ENCODE assay signal across 9 mouse cellular contexts in genomic region chr8:57513178-57513661, GRCm38 (mm10). TPM values are rescaled to one million over a fixed set of nuclear protein-coding genes. Genes with fewer than 3 reads are reported as not detected.
DNase-seq lines count a peak whose midpoint lies in the region; ATAC-seq and TF ChIP-seq lines count a peak whose summit lies in the region.
"Not testable (repeated sequence)": the region's sequence is repeated elsewhere in the genome, so short reads cannot be mapped to it uniquely, and the experiment has no call there.
"Had no signal": no experiment of that assay in that cellular context is flagged by ENCODE, and none has a peak within 500 bp of the region (broad histone marks: within the 10 kb centered on the region; RNA-seq: fewer than 3 reads in every experiment).

No protein-coding gene starts in this region.

- H3K9ac ChIP-seq in embryonic facial prominence, embryonic 15.5 days, result peak overlapping the region; percentile 99
- peak overlapping the region; percentile 100 for H3K9ac ChIP-seq in heart, embryonic 11.5 days (ENCODE audit: low read depth, low read length)
- peak overlapping the region; percentile 99 for H3K9ac ChIP-seq in hindbrain, postnatal 0 days (replicated peaks; ENCODE audit: low read length)
- H3K9ac ChIP-seq in limb, embryonic 12.5 days (replicated peaks), result peak overlapping the region; percentile 99
- peak overlapping the region; percentile 100 for H3K9ac ChIP-seq in lung, embryonic 16.5 days (ENCODE audit: low read length)
- peak overlapping the region; percentile 100 for H3K9ac ChIP-seq in neural tube, embryonic 11.5 days (ENCODE audit: low read length)

- TF ChIP-seq CTCF in E14TG2a.4 (conservative IDR thresholded peaks at IDR 0.05; ENCODE audit: low read length); hindbrain, postnatal 0 days (IDR thresholded peaks at IDR 0.05; ENCODE audit: low read depth): not testable (repeated sequence)

- H3K27me3 ChIP-seq in E14TG2a.4 (ENCODE audit: insufficient read depth, low read length); embryonic facial prominence, embryonic 15.5 days; heart, embryonic 11.5 days (ENCODE audit: control insufficient read depth, insufficient read depth, low read length); hindbrain, postnatal 0 days (ENCODE audit: insufficient read depth, low read length); limb, embryonic 12.5 days; lung, embryonic 16.5 days (ENCODE audit: control insufficient read depth, insufficient read depth, low read depth, low read length); neural tube, embryonic 11.5 days (ENCODE audit: control insufficient read depth, insufficient read depth, low read length): not testable (repeated sequence)

- H3K9me3 ChIP-seq in E14TG2a.4 (ENCODE audit: low read length); embryonic facial prominence, embryonic 15.5 days (replicated peaks); heart, embryonic 11.5 days (replicated peaks; ENCODE audit: control insufficient read depth, low read length); hindbrain, postnatal 0 days (ENCODE audit: low read length); limb, embryonic 12.5 days; lung, embryonic 16.5 days (ENCODE audit: control insufficient read depth, low read length); neural tube, embryonic 11.5 days (ENCODE audit: control insufficient read depth, low read length): not testable (repeated sequence)

- not testable (repeated sequence) for ATAC-seq in embryonic facial prominence, embryonic 15.5 days (ENCODE audit: insufficient number of reproducible peaks, low FRiP score, low TSS enrichment, low read depth); heart, embryonic 11.5 days (replicated peaks; ENCODE audit: insufficient number of reproducible peaks, low FRiP score, low TSS enrichment); hindbrain, postnatal 0 days; limb, embryonic 12.5 days (ENCODE audit: insufficient number of reproducible peaks, insufficient read depth, low FRiP score, low TSS enrichment, low read depth); lung, embryonic 16.5 days (ENCODE audit: low read depth); neural tube, embryonic 11.5 days (ENCODE audit: insufficient read depth, low FRiP score, low TSS enrichment)

- H3K4me3 ChIP-seq in E14TG2a.4 (replicated peaks; ENCODE audit: low read length), result peak overlapping the region; percentile 92
- peak overlapping the region; percentile 82 for H3K4me3 ChIP-seq in embryonic facial prominence, embryonic 15.5 days (replicated peaks)
- H3K4me3 ChIP-seq in heart, embryonic 11.5 days (ENCODE audit: low read depth, low read length), result peak overlapping the region; percentile 96
- H3K4me3 ChIP-seq in hindbrain, postnatal 0 days (ENCODE audit: low read length), result peak overlapping the region; percentile 94
- H3K4me3 ChIP-seq in limb, embryonic 12.5 days (replicated peaks), result peak overlapping the region; percentile 84
- H3K4me3 ChIP-seq in lung, embryonic 16.5 days (ENCODE audit: low read length), result peak overlapping the region; percentile 90
- H3K4me3 ChIP-seq in neural tube, embryonic 11.5 days (ENCODE audit: low read depth, low read length), result peak overlapping the region; percentile 94

- H3K4me2 ChIP-seq in embryonic facial prominence, embryonic 15.5 days (replicated peaks), result peak overlapping the region; percentile 49
- H3K4me2 ChIP-seq in heart, embryonic 11.5 days, result peak overlapping the region; percentile 73
- H3K4me2 ChIP-seq in hindbrain, postnatal 0 days (ENCODE audit: low read depth, low read length), result peak overlapping the region; percentile 76
- peak overlapping the region; percentile 70 for H3K4me2 ChIP-seq in limb, embryonic 12.5 days
- H3K4me2 ChIP-seq in lung, embryonic 16.5 days (ENCODE audit: low read depth, low read length), result peak overlapping the region; percentile 71
- H3K4me2 ChIP-seq in neural tube, embryonic 11.5 days (ENCODE audit: low read depth), result peak overlapping the region; percentile 57

- peak overlapping the region; percentile 100; the same call in 1 of the 2 replicates for H3K27ac ChIP-seq in embryonic facial prominence, embryonic 15.5 days (replicated peaks)
- peak overlapping the region; percentile 100; the same call in 1 of the 2 replicates for H3K27ac ChIP-seq in heart, embryonic 11.5 days (ENCODE audit: low read depth, low read length)
- not testable (repeated sequence) for H3K27ac ChIP-seq in hindbrain, postnatal 0 days; neural tube, embryonic 11.5 days (ENCODE audit: low read depth, low read length)
- H3K27ac ChIP-seq in limb, embryonic 12.5 days, result peak overlapping the region; percentile 100
- H3K27ac ChIP-seq in lung, embryonic 16.5 days (ENCODE audit: low read length), result peak overlapping the region; percentile 100

- peaks cover 43% of the 10 kb centered on the region for H3K4me1 ChIP-seq in E14TG2a.4 (replicated peaks; ENCODE audit: low read depth, low read length)
- not testable (repeated sequence) for H3K4me1 ChIP-seq in embryonic facial prominence, embryonic 15.5 days; heart, embryonic 11.5 days (ENCODE audit: control insufficient read depth, insufficient read depth, low read length); hindbrain, postnatal 0 days (ENCODE audit: insufficient read depth, low read length); neural tube, embryonic 11.5 days (ENCODE audit: control insufficient read depth, insufficient read depth, low read length)
- H3K4me1 ChIP-seq in limb, embryonic 12.5 days (replicated peaks), result peaks cover 15% of the 10 kb centered on the region
- peaks cover 12% of the 10 kb centered on the region for H3K4me1 ChIP-seq in lung, embryonic 16.5 days (replicated peaks; ENCODE audit: control insufficient read depth, insufficient read depth, low read length)

- H3K36me3 ChIP-seq in E14TG2a.4 (ENCODE audit: insufficient read depth, low read length), result peaks cover 64% of the 10 kb centered on the region
- peaks cover 16% of the 10 kb centered on the region for H3K36me3 ChIP-seq in embryonic facial prominence, embryonic 15.5 days
- H3K36me3 ChIP-seq in heart, embryonic 11.5 days (ENCODE audit: control insufficient read depth, insufficient read depth, low read length); hindbrain, postnatal 0 days (ENCODE audit: insufficient read depth, low read length); neural tube, embryonic 11.5 days (ENCODE audit: control insufficient read depth, insufficient read depth, low read length): not testable (repeated sequence)
- peaks cover 35% of the 10 kb centered on the region for H3K36me3 ChIP-seq in limb, embryonic 12.5 days
- peaks cover 23% of the 10 kb centered on the region for H3K36me3 ChIP-seq in lung, embryonic 16.5 days (ENCODE audit: control insufficient read depth, insufficient read depth, low read length)

- DNase-seq in hindbrain, postnatal 0 days (ENCODE audit: low spot score); neural tube, embryonic 11.5 days (ENCODE audit: low spot score): not testable (repeated sequence)
- peak; percentile 18 for DNase-seq in thymus, postnatal 0 days (ENCODE audit: low spot score)

- whole genome bisulfite sequencing in embryonic facial prominence, embryonic 15.5 days, result 6% methylated on average over 10 of the region's 10 CpGs
- WGBS in heart, embryonic 11.5 days (ENCODE audit: insufficient replicate concordance), result 18% methylated on average over 9 of the region's 10 CpGs
- 19% methylated on average over 9 of the region's 10 CpGs for WGBS in hindbrain, postnatal 0 days
- WGBS in limb, embryonic 12.5 days, result 25% methylated on average over 10 of the region's 10 CpGs
- WGBS in lung, embryonic 16.5 days, result 4% methylated on average over 10 of the region's 10 CpGs
- 31% methylated on average over 10 of the region's 10 CpGs for WGBS in neural tube, embryonic 11.5 days

RNA-seq across cellular contexts. Expression of gene Hmgb2, which starts 1.5 kb away (rescaled TPM):
- 277 and 280 TPM in 2 replicates for polyA plus RNA-seq in embryonic facial prominence, embryonic 15.5 days (2015; fragmentation: Nextera tagmentation; extraction: Ambion mirVana)
- 288 and 289 TPM in 2 replicates for polyA plus RNA-seq in heart, embryonic 11.5 days (2014; fragmentation: Nextera tagmentation; extraction: Ambion mirVana)
- total RNA-seq in hindbrain, postnatal 0 days (2014; rRNA removed), result 14.6 and 14.8 TPM in 2 replicates
- 140 and 154 TPM in 2 replicates for polyA plus RNA-seq in hindbrain, postnatal 0 days (2015; fragmentation: Nextera tagmentation; extraction: Ambion mirVana)
- 584 and 630 TPM in 2 replicates for polyA plus RNA-seq in limb, embryonic 12.5 days (2016; fragmentation: Nextera tagmentation; extraction: Ambion mirVana)
- polyA plus RNA-seq in lung, embryonic 16.5 days (2015; fragmentation: Nextera tagmentation; extraction: Ambion mirVana), result 440 and 491 TPM in 2 replicates
- polyA plus RNA-seq in neural tube, embryonic 11.5 days (2014; fragmentation: Nextera tagmentation; extraction: Ambion mirVana), result 388 and 468 TPM in 2 replicates
- 841 and 1,050 TPM in 2 replicates for polyA plus RNA-seq in thymus, postnatal 0 days (2015; fragmentation: Nextera tagmentation; extraction: Ambion mirVana)

RNA-seq across cellular contexts. Expression of gene Sap30, which starts 25.6 kb away (rescaled TPM):
- polyA plus RNA-seq in embryonic facial prominence, embryonic 15.5 days (2015; fragmentation: Nextera tagmentation; extraction: Ambion mirVana), result 31.4 and 36.0 TPM in 2 replicates
- polyA plus RNA-seq in heart, embryonic 11.5 days (2014; fragmentation: Nextera tagmentation; extraction: Ambion mirVana), result 48.6 and 50.4 TPM in 2 replicates
- 22.1 and 26.1 TPM in 2 replicates for total RNA-seq in hindbrain, postnatal 0 days (2014; rRNA removed)
- polyA plus RNA-seq in hindbrain, postnatal 0 days (2015; fragmentation: Nextera tagmentation; extraction: Ambion mirVana), result 20.8 and 22.0 TPM in 2 replicates
- 79.7 and 87.7 TPM in 2 replicates for polyA plus RNA-seq in limb, embryonic 12.5 days (2016; fragmentation: Nextera tagmentation; extraction: Ambion mirVana)
- polyA plus RNA-seq in lung, embryonic 16.5 days (2015; fragmentation: Nextera tagmentation; extraction: Ambion mirVana), result 26.7 and 28.1 TPM in 2 replicates
- polyA plus RNA-seq in neural tube, embryonic 11.5 days (2014; fragmentation: Nextera tagmentation; extraction: Ambion mirVana), result 99.4 and 103 TPM in 2 replicates
- polyA plus RNA-seq in thymus, postnatal 0 days (2015; fragmentation: Nextera tagmentation; extraction: Ambion mirVana), result 32.2 and 38.0 TPM in 2 replicates

RNA-seq across cellular contexts. Expression of gene Scrg1, which starts 57.5 kb away (rescaled TPM):
- 5.3 and 8.4 TPM in 2 replicates for polyA plus RNA-seq in embryonic facial prominence, embryonic 15.5 days (2015; fragmentation: Nextera tagmentation; extraction: Ambion mirVana)
- 0.68 and 0.72 TPM in 2 replicates for polyA plus RNA-seq in heart, embryonic 11.5 days (2014; fragmentation: Nextera tagmentation; extraction: Ambion mirVana)
- total RNA-seq in hindbrain, postnatal 0 days (2014; rRNA removed), result 13.5 and 15.8 TPM in 2 replicates
- polyA plus RNA-seq in hindbrain, postnatal 0 days (2015; fragmentation: Nextera tagmentation; extraction: Ambion mirVana), result 49.8 and 63.2 TPM in 2 replicates
- polyA plus RNA-seq in limb, embryonic 12.5 days (2016; fragmentation: Nextera tagmentation; extraction: Ambion mirVana), result 3.9 and 4.4 TPM in 2 replicates
- 0.64 and 0.68 TPM in 2 replicates for polyA plus RNA-seq in lung, embryonic 16.5 days (2015; fragmentation: Nextera tagmentation; extraction: Ambion mirVana)
- 1.5 and 1.9 TPM in 2 replicates for polyA plus RNA-seq in neural tube, embryonic 11.5 days (2014; fragmentation: Nextera tagmentation; extraction: Ambion mirVana)
- polyA plus RNA-seq in thymus, postnatal 0 days (2015; fragmentation: Nextera tagmentation; extraction: Ambion mirVana), result 0.19 TPM in 1 of 2 replicates, not detected in the other
- polyA plus RNA-seq: gonadal fat pad, adult 2 months had no signal
